Mouse (Mus musculus) spleen, adult 12 weeks (tissue): ENCODE measurements at regions not wholly inside any gene's neighbourhood (a gene's known extent, or its start where the extent isn't known, plus 50 kb on each side); places are given as distances from the start of the nearest gene placed in this dataset.

Source experiments
- DNase-seq: peaks from one replicate; pipeline ENCODE4 v3.0.0; 2022; ENCODE audit warnings: low spot score

GRCm38 (mm10) chr7:124455659-124456058 is 473.0 kb downstream of the Hs3st4 start:
- no peak for DNase-seq

- DNase-seq = no peak
These were observed 504.7 kb downstream of the Hs3st4 start for GRCm38 (mm10) chr7:124487326-124487725.

GRCm38 (mm10) chr7:124491109-124491793 is 508.6 kb downstream of the Hs3st4 start:
- DNase-seq = no peak

- DNase-seq = no peak
These were observed 509.3 kb downstream of the Hs3st4 start for GRCm38 (mm10) chr7:124491851-124492390.

GRCm38 (mm10) chr7:124500636-124501035 is 518.0 kb downstream of the Hs3st4 start:
- no peak for DNase-seq

- no peak for DNase-seq
These were observed 520.1 kb downstream of the Hs3st4 start for GRCm38 (mm10) chr7:124502760-124503159.

GRCm38 (mm10) chr7:124549038-124549437 is 566.4 kb downstream of the Hs3st4 start:
- no peak for DNase-seq

GRCm38 (mm10) chr7:124557213-124557612 is 574.5 kb downstream of the Hs3st4 start:
- DNase-seq = no peak

- DNase-seq = no peak
These were observed 588.1 kb downstream of the Hs3st4 start for GRCm38 (mm10) chr7:124570804-124571203.

GRCm38 (mm10) chr7:124573666-124574065 is 591.0 kb downstream of the Hs3st4 start:
- DNase-seq = no peak

- no peak for DNase-seq
These were observed 598.7 kb downstream of the Hs3st4 start for GRCm38 (mm10) chr7:124581342-124581741.

- DNase-seq = no peak
These were observed 602.6 kb downstream of the Hs3st4 start for GRCm38 (mm10) chr7:124585296-124585695.

GRCm38 (mm10) chr7:124591369-124591768 is 608.7 kb downstream of the Hs3st4 start:
- DNase-seq = no peak

- DNase-seq = no peak
These were observed 610.8 kb downstream of the Hs3st4 start for GRCm38 (mm10) chr7:124593462-124593861.

- DNase-seq = no peak
These were observed 618.1 kb downstream of the Hs3st4 start for GRCm38 (mm10) chr7:124600767-124601166.

GRCm38 (mm10) chr7:124604581-124604980 is 621.9 kb downstream of the Hs3st4 start:
- DNase-seq = no peak

- no peak for DNase-seq
These were observed 623.3 kb downstream of the Hs3st4 start for GRCm38 (mm10) chr7:124605978-124606377.

- no peak for DNase-seq
These were observed 624.4 kb downstream of the Hs3st4 start for GRCm38 (mm10) chr7:124607061-124607460.

- DNase-seq = no peak
These were observed 627.8 kb downstream of the Hs3st4 start for GRCm38 (mm10) chr7:124610437-124610836.

- no peak for DNase-seq
These were observed 664.5 kb downstream of the Hs3st4 start for GRCm38 (mm10) chr7:124647131-124647530.

GRCm38 (mm10) chr7:124667180-124667968 is 684.7 kb downstream of the Hs3st4 start:
- DNase-seq = no peak

- DNase-seq = no peak
These were observed 685.4 kb downstream of the Hs3st4 start for GRCm38 (mm10) chr7:124668058-124668457.

GRCm38 (mm10) chr7:124670477-124670876 is 687.8 kb downstream of the Hs3st4 start:
- DNase-seq = no peak
